Mouse (Mus musculus) gastrocnemius, adult 2 months (tissue): ENCODE measurements at regions not wholly inside any gene's neighbourhood (a gene's known extent, or its start where the extent isn't known, plus 50 kb on each side); places are given as distances from the start of the nearest gene placed in this dataset.

ENCODE experiments used
- DNase-seq: peaks from one replicate; pipeline ENCODE4 v3.0.0; 2022
- H3K27ac ChIP-seq: fragments of 200-600 bp; 2 replicates; pipeline ENCODE4 v1.8.1; 2022; ENCODE audit warnings: mild to moderate bottlenecking
- H3K4me3 ChIP-seq: fragments of 200-600 bp; 2 replicates; pipeline ENCODE4 v1.8.1; 2022; ENCODE audit warnings: mild to moderate bottlenecking, moderate library complexity
- CTCF ChIP-seq: fragments of 200-600 bp; IDR thresholded peaks from 2 replicates; pipeline ENCODE4 v1.8.1; 2022; ENCODE audit warnings: antibody characterized with exemption, mild to moderate bottlenecking, moderate library complexity
- intact Hi-C: fragments of 180-260 bp; cut with DNase I; formaldehyde crosslinking; loops from one replicate; pipeline ENCODE4 v1.15.1; 2025

- Histone ChIP-seq H3K4me3 (no peak overlapping the region), H3K27ac (no peak overlapping the region)
- intact Hi-C loops: no loop called here
- no peak for DNase-seq
- no peak for TF ChIP-seq CTCF
Measured at GRCm38 (mm10) chr12:10866907-10867538, 283.8 kb downstream of the Kcns3 start.

- no peak for DNase-seq
- intact Hi-C loops: no loop called here
- Histone ChIP-seq H3K27ac (no peak overlapping the region), H3K4me3 (no peak overlapping the region)
- TF ChIP-seq CTCF: no peak
Measured at GRCm38 (mm10) chr12:10865294-10865693, 285.6 kb downstream of the Kcns3 start.

DNA sequence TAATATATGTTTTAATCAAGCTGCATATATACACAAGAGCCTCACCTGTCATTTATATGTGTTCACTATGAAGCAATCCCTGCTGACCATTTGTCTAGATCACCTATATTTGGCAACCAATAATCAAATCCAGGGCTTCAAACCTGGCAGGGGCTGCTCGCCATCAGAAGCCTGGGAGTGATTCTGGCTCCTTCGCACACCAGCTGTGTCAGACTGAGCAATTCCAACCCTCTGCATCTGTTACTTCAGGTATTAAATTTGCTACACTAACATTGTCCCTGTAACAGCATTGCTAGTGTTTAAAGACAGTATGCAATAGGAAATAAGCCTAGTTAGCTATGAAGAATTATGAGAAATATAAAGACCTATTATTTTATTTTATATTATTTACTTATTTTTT is 330.5 kb downstream of the Kcns3 start:
- DNase-seq: no peak
- intact Hi-C loops: no loop called here
- Histone ChIP-seq H3K4me3 (no peak overlapping the region), H3K27ac (no peak overlapping the region)
- no peak for TF ChIP-seq CTCF

GRCm38 (mm10) chr12:10818083-10818482 is 332.8 kb downstream of the Kcns3 start:
- intact Hi-C loops: loop anchor here (10.0 kb wide), 1 partner anchor 357 kb away; no protein-coding TSS in a partner anchor
- TF ChIP-seq CTCF: no peak
- no peak for DNase-seq

DNA sequence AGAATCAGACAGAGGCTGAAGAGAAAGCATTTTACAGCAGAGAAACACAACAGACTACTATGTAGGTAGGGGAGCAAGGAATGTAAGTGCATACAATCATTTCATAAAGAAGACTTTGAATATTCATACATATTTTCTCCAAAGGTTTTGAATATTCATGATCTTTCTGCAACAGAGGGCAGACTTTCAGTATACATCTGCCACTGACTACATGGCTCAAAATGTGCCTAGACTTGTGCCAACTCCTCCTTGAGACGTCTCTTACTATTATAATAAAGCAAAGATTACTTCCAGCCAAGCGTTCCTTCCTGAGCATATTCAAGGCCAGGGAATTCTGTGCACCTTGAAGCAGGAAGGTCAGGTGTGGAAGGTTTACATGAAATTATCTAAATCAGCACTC is 333.3 kb downstream of the Kcns3 start:
- DNase-seq: no peak
- no peak overlapping the region for H3K4me3 ChIP-seq
- TF ChIP-seq CTCF: no peak
- H3K27ac ChIP-seq: no peak overlapping the region
- intact Hi-C loops: loop anchor here (10.0 kb wide), 1 partner anchor 357 kb away; no protein-coding TSS in a partner anchor

More at GRCm38 (mm10) chr12:10818083-10818482, 332.8 kb downstream of the Kcns3 start:
- Histone ChIP-seq H3K27ac (no peak overlapping the region), H3K4me3 (no peak overlapping the region)

DNA sequence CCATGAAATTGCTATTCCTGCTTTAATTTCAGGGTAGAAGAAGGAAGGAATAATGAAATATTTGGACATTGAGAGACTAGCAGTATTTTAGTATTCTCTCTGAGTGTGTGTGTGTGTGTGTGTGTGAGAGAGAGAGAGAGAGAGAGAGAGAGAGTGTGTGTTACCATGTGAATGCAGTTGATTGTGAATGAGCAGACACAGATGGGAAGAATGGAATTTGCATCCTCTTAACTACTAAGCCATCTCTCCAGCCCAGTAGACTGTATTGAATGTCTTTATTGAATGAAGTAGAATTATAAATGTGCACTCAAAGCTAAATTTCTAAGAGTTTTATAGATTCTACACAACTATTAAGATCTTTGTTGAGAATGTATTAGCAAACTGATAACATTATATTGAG is 340.3 kb downstream of the Kcns3 start:
- intact Hi-C loops: loop anchor here (10.0 kb wide), 1 partner anchor 364 kb away; no protein-coding TSS in a partner anchor
- Histone ChIP-seq H3K4me3 (no peak overlapping the region), H3K27ac (no peak overlapping the region)
- no peak for TF ChIP-seq CTCF
- DNase-seq: no peak

- Histone ChIP-seq H3K27ac (no peak overlapping the region), H3K4me3 (no peak overlapping the region)
- peak; percentile 35 for TF ChIP-seq CTCF
- intact Hi-C loops: no loop called here
- DNase-seq: no peak
Measured at GRCm38 (mm10) chr12:10804491-10804890, 346.4 kb downstream of the Kcns3 start.
